Mouse (Mus musculus): ENCODE data around the gene Fam186b.

Gene Fam186b

GRCm38 (mm10) chr15:99335801-99336320, 40.2 kb upstream of the Fam186b start:
- H3K4me1 ChIP-seq (replicated peaks; ENCODE audit: low read depth, low read length): peaks cover 32% of the 10 kb centered on the region
- TF ChIP-seq CTCF (conservative IDR thresholded peaks at IDR 0.05; ENCODE audit: low read length) (no peak), NANOG (IDR thresholded peaks at IDR 0.05; ENCODE audit: borderline replicate concordance, low read length) (no peak), POU5F1 (IDR thresholded peaks at IDR 0.05; ENCODE audit: borderline replicate concordance, low read length) (no peak)
- H3K9me3 ChIP-seq (ENCODE audit: low read length): no peaks in the 10 kb centered on the region
- no peak overlapping the region for H3K4me3 ChIP-seq (replicated peaks; ENCODE audit: low read length)
- no peaks in the 10 kb centered on the region for H3K27me3 ChIP-seq (ENCODE audit: insufficient read depth, low read length)
- H3K36me3 ChIP-seq (ENCODE audit: insufficient read depth, low read length): peaks cover 25% of the 10 kb centered on the region

GRCm38 (mm10) chr15:99334500-99334899, 38.8 kb upstream of the Fam186b start:
- peaks cover 32% of the 10 kb centered on the region for H3K4me1 ChIP-seq (replicated peaks; ENCODE audit: low read depth, low read length)
- H3K4me3 ChIP-seq (replicated peaks; ENCODE audit: low read length): no peak overlapping the region
- peaks cover 34% of the 10 kb centered on the region for H3K36me3 ChIP-seq (ENCODE audit: insufficient read depth, low read length)
- no peak for TF ChIP-seq POU5F1 (IDR thresholded peaks at IDR 0.05; ENCODE audit: borderline replicate concordance, low read length)
- no peak for TF ChIP-seq NANOG (IDR thresholded peaks at IDR 0.05; ENCODE audit: borderline replicate concordance, low read length)
- no peak for TF ChIP-seq CTCF (conservative IDR thresholded peaks at IDR 0.05; ENCODE audit: low read length)
- no peaks in the 10 kb centered on the region for H3K27me3 ChIP-seq (ENCODE audit: insufficient read depth, low read length)
- H3K9me3 ChIP-seq (ENCODE audit: low read length): no peaks in the 10 kb centered on the region

- no peaks in the 10 kb centered on the region for H3K9me3 ChIP-seq (ENCODE audit: low read length)
- TF ChIP-seq CTCF (conservative IDR thresholded peaks at IDR 0.05; ENCODE audit: low read length) (no peak), NANOG (IDR thresholded peaks at IDR 0.05; ENCODE audit: borderline replicate concordance, low read length) (no peak), POU5F1 (IDR thresholded peaks at IDR 0.05; ENCODE audit: borderline replicate concordance, low read length) (no peak)
- peaks cover 39% of the 10 kb centered on the region for H3K4me1 ChIP-seq (replicated peaks; ENCODE audit: low read depth, low read length)
- no peaks in the 10 kb centered on the region for H3K27me3 ChIP-seq (ENCODE audit: insufficient read depth, low read length)
- no peak overlapping the region for H3K4me3 ChIP-seq (replicated peaks; ENCODE audit: low read length)
- peaks cover 40% of the 10 kb centered on the region for H3K36me3 ChIP-seq (ENCODE audit: insufficient read depth, low read length)
These were observed 38.0 kb upstream of the Fam186b start for GRCm38 (mm10) chr15:99333676-99334065.

- TF ChIP-seq NANOG (IDR thresholded peaks at IDR 0.05; ENCODE audit: borderline replicate concordance, low read length) (no peak), POU5F1 (IDR thresholded peaks at IDR 0.05; ENCODE audit: borderline replicate concordance, low read length) (no peak), CTCF (conservative IDR thresholded peaks at IDR 0.05; ENCODE audit: low read length) (no peak)
These were observed 37.4 kb upstream of the Fam186b start for GRCm38 (mm10) chr15:99332921-99333675.

GRCm38 (mm10) chr15:99332111-99332510, 36.4 kb upstream of the Fam186b start:
- peaks cover 39% of the 10 kb centered on the region for H3K4me1 ChIP-seq (replicated peaks; ENCODE audit: low read depth, low read length)
- H3K4me3 ChIP-seq (replicated peaks; ENCODE audit: low read length): no peak overlapping the region
- H3K36me3 ChIP-seq (ENCODE audit: insufficient read depth, low read length): peaks cover 49% of the 10 kb centered on the region
- no peaks in the 10 kb centered on the region for H3K9me3 ChIP-seq (ENCODE audit: low read length)
- TF ChIP-seq CTCF (conservative IDR thresholded peaks at IDR 0.05; ENCODE audit: low read length) (no peak), NANOG (IDR thresholded peaks at IDR 0.05; ENCODE audit: borderline replicate concordance, low read length) (no peak), POU5F1 (IDR thresholded peaks at IDR 0.05; ENCODE audit: borderline replicate concordance, low read length) (no peak)
- H3K27me3 ChIP-seq (ENCODE audit: insufficient read depth, low read length): no peaks in the 10 kb centered on the region

More at GRCm38 (mm10) chr15:99332921-99333675, 37.4 kb upstream of the Fam186b start:
- H3K36me3 ChIP-seq (ENCODE audit: insufficient read depth, low read length): peaks cover 45% of the 10 kb centered on the region
- no peaks in the 10 kb centered on the region for H3K9me3 ChIP-seq (ENCODE audit: low read length)
- H3K4me3 ChIP-seq (replicated peaks; ENCODE audit: low read length): no peak overlapping the region
- peaks cover 39% of the 10 kb centered on the region for H3K4me1 ChIP-seq (replicated peaks; ENCODE audit: low read depth, low read length)
- H3K27me3 ChIP-seq (ENCODE audit: insufficient read depth, low read length): no peaks in the 10 kb centered on the region

GRCm38 (mm10) chr15:99331341-99331740, 35.7 kb upstream of the Fam186b start:
- Histone ChIP-seq H3K27me3 (ENCODE audit: insufficient read depth, low read length) (no peaks in the 10 kb centered on the region), H3K36me3 (ENCODE audit: insufficient read depth, low read length) (peaks cover 52% of the 10 kb centered on the region), H3K4me3 (replicated peaks; ENCODE audit: low read length) (no peak overlapping the region), H3K9me3 (ENCODE audit: low read length) (no peaks in the 10 kb centered on the region), H3K4me1 (replicated peaks; ENCODE audit: low read depth, low read length) (peaks cover 39% of the 10 kb centered on the region)
- TF ChIP-seq NANOG (IDR thresholded peaks at IDR 0.05; ENCODE audit: borderline replicate concordance, low read length): no peak
- no peak for TF ChIP-seq POU5F1 (IDR thresholded peaks at IDR 0.05; ENCODE audit: borderline replicate concordance, low read length)
- no peak for TF ChIP-seq CTCF (conservative IDR thresholded peaks at IDR 0.05; ENCODE audit: low read length)

- peaks cover 35% of the 10 kb centered on the region for H3K4me1 ChIP-seq (replicated peaks; ENCODE audit: low read depth, low read length)
These were observed 34.6 kb upstream of the Fam186b start for GRCm38 (mm10) chr15:99330324-99330723.

GRCm38 (mm10) chr15:99328011-99328410, 32.3 kb upstream of the Fam186b start:
- peaks cover 74% of the 10 kb centered on the region for H3K36me3 ChIP-seq (ENCODE audit: insufficient read depth, low read length)
- TF ChIP-seq CTCF (conservative IDR thresholded peaks at IDR 0.05; ENCODE audit: low read length): no peak
- TF ChIP-seq POU5F1 (IDR thresholded peaks at IDR 0.05; ENCODE audit: borderline replicate concordance, low read length): no peak

More at GRCm38 (mm10) chr15:99330324-99330723, 34.6 kb upstream of the Fam186b start:
- Histone ChIP-seq H3K4me3 (replicated peaks; ENCODE audit: low read length) (no peak overlapping the region), H3K36me3 (ENCODE audit: insufficient read depth, low read length) (peaks cover 61% of the 10 kb centered on the region), H3K9me3 (ENCODE audit: low read length) (no peaks in the 10 kb centered on the region), H3K27me3 (ENCODE audit: insufficient read depth, low read length) (no peaks in the 10 kb centered on the region)
- TF ChIP-seq CTCF (conservative IDR thresholded peaks at IDR 0.05; ENCODE audit: low read length): no peak
- TF ChIP-seq NANOG (IDR thresholded peaks at IDR 0.05; ENCODE audit: borderline replicate concordance, low read length): no peak
- no peak for TF ChIP-seq POU5F1 (IDR thresholded peaks at IDR 0.05; ENCODE audit: borderline replicate concordance, low read length)

More at GRCm38 (mm10) chr15:99328011-99328410, 32.3 kb upstream of the Fam186b start:
- Histone ChIP-seq H3K27me3 (ENCODE audit: insufficient read depth, low read length) (no peaks in the 10 kb centered on the region), H3K9me3 (ENCODE audit: low read length) (no peaks in the 10 kb centered on the region), H3K4me3 (replicated peaks; ENCODE audit: low read length) (no peak overlapping the region), H3K4me1 (replicated peaks; ENCODE audit: low read depth, low read length) (peaks cover 21% of the 10 kb centered on the region)
